Mouse (Mus musculus) small intestine, adult 2 months (tissue): ENCODE data around the gene Zbtb33.

Source experiments
- CTCF ChIP-seq: fragments of 200-500 bp; IDR thresholded peaks from 2 replicates; pipeline ENCODE4 v1.5.1; 2012; ENCODE audit warnings: low read depth, mild to moderate bottlenecking, control low read depth, inconsistent platforms, low read length, moderate library complexity, mixed read lengths; ENCODE audit not compliant: insufficient replicate concordance, insufficient read length; ENCODE audit errors: extremely low read depth
- POLR2A ChIP-seq: fragments of 200-500 bp; IDR thresholded peaks from 2 replicates; pipeline ENCODE4 v1.6.1; 2012; ENCODE audit warnings: low read depth, mild to moderate bottlenecking, control low read depth, inconsistent platforms, low read length, moderate library complexity

DNA sequence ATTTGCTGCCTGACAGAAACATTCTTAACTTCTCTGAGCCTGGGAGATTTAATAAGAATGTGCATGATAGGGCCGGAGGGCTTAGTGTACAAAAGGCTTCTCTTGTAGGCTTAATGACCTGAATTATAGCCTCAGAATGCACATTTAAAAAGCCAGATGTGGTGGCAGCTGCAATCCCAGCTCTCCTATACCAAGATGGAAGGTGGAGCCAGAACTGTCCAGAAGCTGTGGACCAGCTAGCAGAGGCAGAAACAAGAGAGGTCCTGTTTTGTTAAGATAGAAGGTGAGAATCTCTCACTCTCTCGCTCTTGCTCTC is 28.0 kb downstream of the Zbtb33 start:
- TF ChIP-seq CTCF (no peak), POLR2A (no peak)
